Mouse (Mus musculus): Measurements from ENCODE around the gene H3f3b. TPM values are rescaled to one million over a fixed set of nuclear protein-coding genes. Genes with fewer than 3 reads are reported as not detected.
A peak's percentile ranks its signal among the peaks of the same experiment; 100 is the strongest.
"Not testable (repeated sequence)": the region's sequence is repeated elsewhere in the genome, so short reads cannot be mapped to it uniquely, and the experiment has no call there.

The H3f3b gene
- total RNA-seq, 4 experiments from 2014 or later, result 243 to 308 (median 280) TPM

DNA sequence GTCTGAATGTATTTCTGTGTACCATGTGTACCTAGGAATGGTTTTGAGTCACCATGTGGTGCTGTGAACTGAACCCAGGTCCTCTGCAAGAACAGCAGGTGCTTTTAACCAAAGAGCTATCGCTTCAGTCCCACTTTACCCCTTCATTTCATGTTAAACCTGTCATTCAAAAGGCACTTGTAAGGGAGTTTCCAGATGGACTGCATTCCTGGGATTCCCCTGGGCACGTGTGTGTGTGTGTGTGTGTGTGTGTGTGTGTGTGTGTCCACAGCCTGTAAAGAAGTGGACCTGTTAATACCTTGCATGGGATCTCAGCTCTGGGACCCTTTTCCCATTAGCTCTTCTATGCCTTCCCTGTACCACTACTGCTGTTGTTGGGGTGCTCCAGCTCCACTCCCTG, 21.8 kb upstream of the H3f3b start:
- no peak for DNase-seq (ENCODE audit: low spot score in 2 of 2)

DNA sequence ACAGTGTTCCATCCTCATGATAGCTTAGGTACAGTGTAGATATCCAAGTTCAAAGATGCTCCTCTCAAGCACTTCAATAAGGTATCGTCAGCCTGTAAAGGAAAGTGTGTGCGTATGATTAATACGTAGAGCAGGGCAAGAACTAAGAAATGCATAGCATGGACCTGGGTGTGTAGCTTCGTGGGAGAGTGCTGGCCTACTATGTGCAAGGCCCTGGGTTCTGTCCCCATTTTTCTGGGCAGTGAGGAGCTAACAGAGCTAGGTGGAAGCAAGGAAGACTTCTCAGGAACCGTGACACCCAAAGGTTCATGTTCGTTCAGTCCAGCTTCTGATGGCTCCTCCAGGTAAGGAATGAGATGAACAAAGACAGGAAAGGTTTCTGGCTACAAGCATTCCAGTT, 17.4 kb upstream of the H3f3b start:
- no peak for DNase-seq (ENCODE audit: low spot score in 2 of 2)

DNA sequence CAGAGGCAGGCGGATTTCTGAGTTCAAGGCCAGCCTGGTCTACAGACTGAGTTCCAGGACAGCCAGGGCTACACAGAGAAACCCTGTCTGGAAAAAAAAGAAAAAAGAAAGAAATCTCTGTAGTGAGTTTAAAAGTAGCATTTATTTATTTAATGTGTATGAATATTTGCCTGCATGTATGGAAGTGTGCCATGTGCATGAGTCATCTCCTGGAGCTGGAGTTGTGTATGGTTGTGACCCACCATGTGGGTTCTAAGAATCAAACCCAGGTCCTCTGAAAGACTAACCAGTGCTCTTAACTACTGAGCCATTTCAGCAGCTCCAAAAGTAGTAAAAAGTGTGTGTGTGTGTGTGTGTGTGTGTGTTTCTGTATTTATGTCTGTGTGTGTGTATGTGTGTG, 15.5 kb upstream of the H3f3b start:
- no peak for DNase-seq (ENCODE audit: low spot score in 2 of 2)

DNA sequence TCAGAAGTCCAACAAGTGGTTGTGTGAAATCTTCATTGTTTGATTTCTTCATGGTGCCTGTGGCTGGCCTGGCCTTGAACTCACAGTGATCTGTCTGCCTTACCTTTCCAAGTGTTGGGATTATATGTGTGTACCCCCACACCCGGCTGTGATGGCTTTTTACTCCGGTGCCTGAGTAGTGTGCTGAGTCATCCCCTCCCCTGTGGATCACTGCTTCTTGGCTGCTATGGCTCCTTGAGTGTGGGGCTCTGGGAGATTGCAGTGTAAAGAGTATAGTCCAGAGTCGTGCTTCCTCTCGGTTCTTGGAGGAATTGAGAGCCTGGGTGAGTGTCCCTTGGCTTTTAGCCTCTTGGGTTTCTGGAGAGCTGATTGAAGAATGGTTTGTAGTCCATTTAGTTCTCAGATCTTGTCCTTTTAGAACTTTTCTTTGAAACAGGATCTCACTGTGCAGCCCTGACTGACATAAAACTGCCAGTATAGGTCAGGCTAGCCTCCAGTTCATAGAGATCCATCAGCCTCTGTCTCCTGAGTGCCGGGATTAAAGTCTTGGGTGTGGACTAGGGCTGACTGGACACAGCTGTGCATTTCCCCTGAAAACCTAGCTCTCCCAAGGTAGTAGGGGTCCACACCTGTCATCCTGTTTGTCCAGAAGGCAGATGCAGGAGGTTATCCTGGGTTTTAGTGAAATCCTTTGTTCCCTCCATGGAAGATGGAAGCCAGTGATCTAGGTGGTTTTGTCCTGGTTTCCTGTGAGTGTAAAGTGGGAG, 14.8 kb upstream of the H3f3b start:
- no peak for DNase-seq (ENCODE audit: low spot score in 2 of 2)

DNA sequence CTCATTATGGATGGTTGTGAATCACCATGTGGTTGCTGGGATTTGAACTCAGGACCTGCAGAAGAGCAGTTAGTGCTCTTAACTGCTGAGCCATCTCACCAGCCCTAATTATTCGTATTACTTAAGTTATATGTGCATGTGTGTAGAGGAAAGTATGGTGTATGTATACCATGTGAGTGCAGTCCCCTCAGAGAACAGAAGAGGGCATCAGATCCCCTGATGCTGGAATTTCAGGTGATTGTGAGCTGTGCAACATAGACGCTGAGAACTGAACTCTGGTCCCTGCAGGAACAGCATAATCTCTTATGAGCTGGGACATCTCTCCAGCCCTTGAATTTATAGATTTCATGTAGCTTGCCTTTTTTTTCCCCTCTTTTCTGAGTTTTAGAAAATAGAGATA, 14.1 kb upstream of the H3f3b start:
- DNase-seq (ENCODE audit: low spot score in 2 of 2), result no peak

DNA sequence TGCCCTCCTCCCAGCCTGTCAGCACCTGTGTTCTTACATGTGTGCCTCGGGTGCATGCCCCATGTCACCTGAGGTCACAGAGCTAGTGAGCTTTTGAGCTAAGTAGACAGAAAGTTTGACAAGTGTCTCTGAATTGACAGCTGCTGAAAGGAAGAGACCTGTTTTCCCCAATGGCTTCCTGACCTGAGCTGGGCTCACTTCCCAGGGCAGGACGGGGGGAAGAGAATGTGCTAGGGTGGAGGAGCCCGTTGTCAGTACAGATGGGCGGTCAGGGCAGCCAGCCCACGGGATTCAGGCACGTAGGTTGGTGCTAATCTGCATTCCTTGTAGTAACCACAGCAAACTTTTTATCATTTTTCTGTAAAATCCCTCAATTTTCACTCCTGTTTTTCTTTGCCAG, 12.8 kb upstream of the H3f3b start:
- no peak for DNase-seq (ENCODE audit: low spot score in 2 of 2)

DNA sequence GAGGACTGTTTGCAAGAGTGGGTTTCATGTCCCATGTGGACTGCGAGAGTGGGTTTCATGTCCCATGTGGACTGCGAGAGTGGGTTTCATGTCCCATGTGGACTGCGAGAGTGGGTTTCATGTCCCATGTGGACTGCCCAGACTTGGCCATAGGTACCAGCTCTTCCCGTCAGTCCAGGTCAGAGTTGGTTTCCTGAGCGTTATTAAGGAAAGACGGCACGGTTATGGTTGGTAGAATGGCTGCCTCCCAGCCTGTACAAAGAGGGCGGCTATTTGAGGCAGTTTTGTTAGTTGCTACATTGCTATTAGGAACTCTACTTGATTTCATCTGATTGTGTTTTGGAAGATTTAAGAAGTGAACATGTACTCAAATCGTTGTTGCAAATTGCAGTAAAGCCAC, 10.1 kb upstream of the H3f3b start:
- no peak for DNase-seq (ENCODE audit: low spot score in 2 of 2)

DNA sequence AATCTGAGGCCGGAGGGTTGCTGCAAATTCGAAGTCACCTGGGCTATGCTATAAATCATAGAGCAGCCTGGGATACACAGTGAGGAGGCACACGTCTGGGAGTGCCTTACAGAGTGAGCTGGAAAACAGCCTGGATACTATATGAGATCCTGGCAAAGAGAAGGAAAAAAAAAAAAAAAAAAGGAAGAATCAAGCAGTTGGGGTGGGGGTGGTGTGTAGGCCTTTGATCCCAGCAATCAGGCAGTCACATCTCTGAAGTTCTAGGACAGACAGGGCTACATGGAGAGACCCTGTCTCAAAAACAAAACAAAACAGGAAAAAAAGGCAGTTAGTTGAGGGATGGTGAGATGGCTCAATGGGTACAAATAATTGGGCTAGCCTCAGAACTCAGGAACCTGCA, 8.9 kb upstream of the H3f3b start:
- no peak for DNase-seq (ENCODE audit: low spot score in 2 of 2)

DNA sequence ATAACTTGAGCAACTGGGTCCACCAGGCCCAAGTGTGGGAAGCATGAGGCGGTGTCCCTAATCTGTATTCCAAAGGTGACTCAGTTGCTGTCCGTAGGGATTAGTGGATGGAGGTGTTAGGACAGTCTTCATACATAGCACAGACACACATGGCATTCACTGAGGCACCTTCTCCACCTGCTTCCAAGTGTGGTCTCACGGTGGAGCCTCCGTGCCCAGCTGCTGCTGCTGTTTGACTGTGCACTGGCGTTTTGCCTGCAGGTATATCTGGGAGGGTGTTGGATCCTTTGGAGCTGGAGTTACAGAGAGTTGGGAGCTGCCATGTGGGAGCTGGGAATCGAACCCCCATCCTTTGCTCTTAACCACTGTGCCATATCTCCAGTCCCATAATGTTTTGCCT, 6.8 kb upstream of the H3f3b start:
- no peak for DNase-seq (ENCODE audit: low spot score in 2 of 2)

DNA sequence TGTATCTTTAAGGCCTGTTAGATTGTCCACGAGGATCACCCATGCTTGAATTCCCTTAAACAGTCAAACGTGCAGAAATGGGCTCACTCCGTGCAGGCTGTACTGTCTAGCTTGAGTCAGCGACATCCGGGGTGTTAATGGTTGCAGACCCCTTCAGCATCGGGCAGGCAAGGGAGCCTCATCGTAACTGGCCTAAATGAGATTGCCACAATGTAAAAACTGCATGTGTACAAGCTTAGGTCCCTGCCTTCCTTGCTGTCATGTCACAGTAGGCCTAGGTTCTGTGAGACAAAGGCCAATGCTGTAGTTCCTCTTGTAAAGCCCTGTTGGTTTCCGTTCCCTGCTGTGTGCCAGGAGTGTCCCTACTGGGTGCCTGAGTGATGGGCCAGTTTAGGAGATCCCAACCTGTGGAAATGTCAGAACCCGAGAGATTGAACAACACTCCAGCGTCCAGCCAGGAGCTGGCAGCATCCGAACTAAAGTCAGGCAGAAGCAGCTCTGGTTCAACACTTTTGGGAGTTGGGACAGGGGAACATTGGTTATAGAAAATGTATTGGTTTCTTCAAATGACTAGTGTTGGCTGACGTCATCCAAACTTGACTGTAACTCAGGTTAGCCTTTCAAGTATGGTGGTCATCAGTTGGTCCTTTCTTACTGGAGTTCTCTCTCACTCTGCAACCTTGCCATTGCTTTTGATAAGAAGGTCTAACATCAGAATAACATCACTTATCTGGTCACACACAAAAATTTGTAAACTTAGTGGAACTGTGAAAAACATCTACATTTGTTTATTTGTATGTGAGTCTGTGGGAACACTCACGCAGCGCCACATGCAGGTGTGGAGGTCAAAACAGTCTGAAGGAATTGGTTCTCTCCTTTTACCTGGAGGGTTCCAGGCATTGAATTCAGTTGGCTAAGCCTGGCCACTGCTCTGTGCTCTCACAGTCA, 3.4 kb upstream of the H3f3b start:
- DNase-seq (ENCODE audit: low spot score in 2 of 2), result no peak

DNA sequence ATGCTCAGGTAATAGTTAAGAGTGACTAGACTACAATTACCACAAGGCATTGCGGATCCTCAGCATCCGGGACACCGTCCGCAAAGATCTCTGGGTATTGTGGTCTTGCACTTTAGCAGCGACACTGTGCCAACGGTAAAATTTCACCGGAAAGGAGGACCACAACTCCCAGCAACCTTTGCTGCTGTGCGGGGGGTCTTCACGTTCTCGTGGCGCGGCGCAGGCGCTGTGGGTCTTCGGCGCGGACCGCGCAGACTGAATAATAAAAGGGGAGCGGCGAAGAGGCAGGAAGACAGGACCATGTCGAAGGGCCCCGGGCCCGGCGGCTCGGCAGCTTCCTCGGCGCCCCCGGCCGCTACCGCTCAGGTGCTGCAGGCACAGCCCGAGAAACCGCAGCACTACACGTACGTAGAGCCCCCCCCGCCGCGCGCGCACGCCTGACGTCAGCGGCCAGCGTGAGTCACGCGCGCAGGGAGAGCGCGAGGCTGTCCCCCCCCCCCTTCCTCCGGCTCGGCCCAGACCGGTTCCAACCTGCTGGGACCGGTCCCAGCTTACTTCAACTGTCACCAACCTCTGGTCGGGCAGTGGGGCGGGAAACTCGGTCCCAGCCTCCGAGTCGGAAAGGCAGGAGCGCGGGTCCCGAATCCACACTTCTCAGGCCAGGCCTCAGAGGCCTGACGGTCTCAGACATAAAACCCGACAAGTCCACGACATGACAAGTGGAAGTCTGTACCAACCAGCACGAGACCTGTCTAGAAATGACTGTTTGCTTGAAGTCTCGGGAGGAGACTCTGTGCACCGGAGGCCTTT, 2.5 kb upstream of the H3f3b start, which contains the start of gene Unk:
Unk (plus strand) TSS at position 235 of the 810 bp plus-strand sequence.
- DNase-seq (ENCODE audit: low spot score in 2 of 2), result peak; percentile 98

DNA sequence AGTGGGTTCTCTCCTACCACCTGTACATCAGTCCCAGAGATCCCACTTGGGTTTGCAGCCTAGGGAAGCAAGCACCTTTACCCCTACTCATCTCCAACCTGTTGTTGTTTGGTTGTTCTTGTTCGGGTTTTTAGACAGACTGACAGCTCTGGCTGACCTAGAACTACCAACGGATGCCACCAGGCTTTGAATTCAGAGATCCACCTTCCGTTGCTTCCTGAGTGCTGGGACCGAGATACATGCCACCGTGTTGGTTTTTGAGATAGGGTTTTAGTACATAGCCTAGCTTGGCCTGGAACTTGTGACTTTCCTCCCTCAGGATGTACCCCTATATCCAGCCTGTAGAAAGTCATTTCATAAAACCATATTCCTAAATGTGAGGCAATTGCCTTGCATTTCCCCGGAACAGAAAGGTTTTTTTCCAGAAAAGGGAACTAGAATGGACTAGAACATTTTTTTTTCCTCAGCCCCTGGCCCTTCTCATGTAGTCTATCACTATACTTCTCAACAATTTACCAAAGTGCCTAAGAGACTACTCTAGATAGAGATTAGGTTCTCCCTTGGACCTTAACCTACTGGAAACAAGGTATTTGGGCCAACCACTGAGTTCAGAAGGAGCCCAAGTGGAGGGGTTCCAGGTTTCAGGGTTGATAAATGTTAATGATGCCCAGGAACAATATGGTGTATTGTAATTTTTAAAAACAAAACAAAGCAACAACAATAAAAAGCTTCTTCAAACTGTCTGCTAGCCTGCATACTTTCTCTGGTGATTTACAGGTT, 1.5 kb upstream of the H3f3b start:
- DNase-seq (ENCODE audit: low spot score in 2 of 2), result no peak

DNA sequence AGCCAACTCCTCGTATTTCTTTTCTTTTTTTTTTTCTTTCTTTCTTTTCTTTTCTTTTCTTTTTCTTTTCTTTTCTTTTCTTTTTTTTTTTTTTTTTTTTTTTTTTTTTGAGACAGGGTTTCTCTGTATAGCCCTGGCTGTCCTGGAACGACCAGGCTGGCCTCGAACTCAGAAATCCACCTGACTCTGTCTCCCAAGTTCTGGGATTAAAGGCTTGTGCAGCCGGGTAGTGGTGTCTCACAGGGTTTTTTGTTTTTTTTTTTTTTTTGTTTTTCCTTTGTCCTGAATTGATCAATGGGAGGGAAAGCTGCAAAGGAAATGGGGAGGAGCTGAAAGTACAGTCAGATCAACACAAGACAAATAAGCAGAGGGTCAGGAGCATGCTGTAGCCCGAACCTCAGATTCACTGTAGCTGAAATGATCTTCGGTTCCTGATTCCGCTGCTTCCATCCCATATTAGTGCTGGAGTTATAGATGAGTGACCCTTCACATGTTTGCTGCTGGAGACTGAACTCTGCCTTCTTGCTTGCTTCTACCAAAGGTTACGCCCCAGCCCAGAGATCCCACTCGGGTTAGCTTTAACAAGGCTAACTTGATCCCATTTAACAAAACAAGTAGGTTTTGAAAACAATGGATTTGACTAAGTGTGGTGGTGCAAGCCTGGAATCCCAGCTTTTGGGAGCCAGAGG, 559 bp upstream of the H3f3b start:
- no peak for DNase-seq (ENCODE audit: low spot score in 2 of 2)

DNA sequence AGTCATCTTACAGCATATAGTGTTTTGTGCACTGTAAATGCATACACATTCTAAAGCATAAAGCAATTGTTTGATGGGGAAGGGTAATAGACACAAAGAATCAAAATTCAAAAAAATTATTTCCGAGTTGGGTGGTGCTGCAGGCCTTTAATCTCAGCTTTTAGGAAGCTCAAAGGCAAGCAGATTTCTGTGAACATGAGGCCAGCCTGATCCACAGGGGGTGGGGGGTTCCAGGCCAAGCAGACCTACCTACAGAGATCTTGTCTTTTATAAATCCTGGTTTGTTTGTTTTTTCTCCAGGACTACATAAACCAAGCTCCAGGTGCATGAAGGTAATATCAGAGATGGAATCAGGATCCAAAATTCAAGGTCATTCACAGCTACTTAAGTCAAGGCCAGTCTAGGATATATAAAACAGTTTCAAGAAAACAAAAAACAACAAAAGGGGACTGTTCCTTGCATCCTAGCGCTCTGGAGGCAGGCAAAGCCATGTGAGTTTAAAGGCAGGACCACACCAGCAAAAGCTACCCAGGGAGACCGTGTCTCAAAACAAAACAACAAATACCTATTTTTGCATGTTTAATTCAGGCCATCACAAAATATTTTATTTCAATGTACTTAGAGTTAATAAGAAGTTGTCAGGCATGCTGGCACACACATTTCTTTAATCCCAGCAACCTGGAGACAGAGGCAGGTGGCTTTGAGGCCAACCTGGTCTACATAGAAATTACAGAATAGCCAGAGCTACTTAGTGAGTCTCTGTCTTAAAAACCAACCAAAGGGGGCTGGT, 2.5 kb downstream of the H3f3b start:
- no peak for DNase-seq (ENCODE audit: low spot score in 2 of 2)

DNA sequence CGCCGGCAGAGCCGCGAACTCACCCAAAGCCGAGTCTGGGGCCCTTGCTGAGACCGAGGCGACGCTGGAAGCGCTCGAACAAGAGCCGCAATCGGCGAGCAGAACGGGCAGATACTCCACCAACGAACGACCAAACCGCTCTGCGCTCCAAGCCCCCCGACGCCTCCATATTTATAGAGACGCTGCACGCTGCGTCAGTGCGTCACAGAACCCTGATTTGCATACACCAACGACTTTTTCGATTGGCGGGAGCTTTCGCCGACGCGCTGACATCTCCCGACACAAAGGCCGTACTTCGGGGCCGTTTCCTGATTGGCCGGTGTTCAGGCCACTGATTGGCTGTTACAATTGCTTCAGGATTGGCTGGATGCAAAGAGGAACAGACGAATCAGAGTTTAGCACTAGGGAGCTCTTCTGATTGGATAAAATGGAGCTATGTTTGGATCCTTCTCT, 3.4 kb downstream of the H3f3b start:
- DNase-seq (ENCODE audit: low spot score in 2 of 2), result peak; percentile 97 to 99

DNA sequence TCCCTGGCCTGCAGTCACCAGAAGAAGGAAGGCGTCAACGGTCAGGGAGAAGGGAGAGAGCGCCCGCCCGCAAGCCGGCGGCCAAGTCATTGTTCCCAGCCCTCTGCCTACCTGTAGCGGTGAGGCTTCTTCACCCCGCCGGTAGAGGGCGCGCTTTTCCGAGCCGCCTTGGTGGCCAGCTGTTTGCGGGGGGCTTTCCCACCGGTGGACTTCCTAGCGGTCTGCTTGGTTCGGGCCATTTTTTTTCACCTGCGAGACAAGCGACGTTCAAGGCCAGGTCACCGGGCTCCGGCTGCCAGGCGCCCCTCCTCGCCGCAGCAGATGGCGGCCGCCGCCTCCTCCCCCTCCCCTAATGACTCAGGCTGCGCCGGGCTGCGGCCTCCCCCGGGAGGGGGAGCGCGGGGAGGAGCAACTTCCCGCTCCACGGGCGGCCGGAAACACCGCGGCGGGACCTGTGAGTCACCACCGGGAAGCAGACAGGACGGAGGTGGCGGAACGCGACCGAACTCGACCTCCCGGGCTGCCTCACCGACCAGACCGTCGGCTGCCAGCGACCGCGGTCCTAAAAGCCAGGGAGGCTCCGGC, 3.9 kb downstream of the H3f3b start:
- peak; percentile 73 to 78 for DNase-seq (ENCODE audit: low spot score in 2 of 2)

DNA sequence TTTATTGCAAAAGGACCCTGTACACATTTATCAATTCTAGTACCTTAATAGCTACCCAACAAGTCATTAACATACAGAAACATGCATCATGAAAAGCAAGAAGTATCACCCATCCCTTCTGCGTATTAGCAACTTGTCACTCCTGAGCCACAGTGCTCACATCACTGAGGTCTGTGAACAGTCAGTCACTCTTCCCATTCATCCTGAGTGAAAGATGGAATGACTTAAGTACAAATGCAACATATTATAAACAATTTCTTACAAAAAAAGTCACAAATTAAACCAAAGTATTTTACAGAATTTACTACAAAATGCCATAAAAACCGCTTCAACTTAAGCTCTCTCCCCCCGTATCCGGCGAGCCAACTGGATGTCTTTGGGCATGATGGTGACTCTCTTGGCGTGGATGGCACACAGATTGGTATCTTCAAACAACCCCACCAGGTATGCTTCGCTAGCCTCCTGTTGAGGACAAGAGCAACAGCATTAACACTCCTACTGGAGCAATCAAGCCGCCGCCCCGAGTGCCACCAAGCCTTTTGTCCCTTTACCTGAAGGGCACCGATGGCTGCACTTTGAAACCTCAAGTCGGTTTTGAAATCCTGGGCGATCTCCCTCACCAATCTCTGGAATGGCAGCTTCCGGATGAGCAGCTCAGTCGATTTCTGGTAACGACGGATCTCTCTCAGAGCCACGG, 4.5 kb downstream of the H3f3b start:
- DNase-seq (ENCODE audit: low spot score in 2 of 2), result not testable (repeated sequence)

DNA sequence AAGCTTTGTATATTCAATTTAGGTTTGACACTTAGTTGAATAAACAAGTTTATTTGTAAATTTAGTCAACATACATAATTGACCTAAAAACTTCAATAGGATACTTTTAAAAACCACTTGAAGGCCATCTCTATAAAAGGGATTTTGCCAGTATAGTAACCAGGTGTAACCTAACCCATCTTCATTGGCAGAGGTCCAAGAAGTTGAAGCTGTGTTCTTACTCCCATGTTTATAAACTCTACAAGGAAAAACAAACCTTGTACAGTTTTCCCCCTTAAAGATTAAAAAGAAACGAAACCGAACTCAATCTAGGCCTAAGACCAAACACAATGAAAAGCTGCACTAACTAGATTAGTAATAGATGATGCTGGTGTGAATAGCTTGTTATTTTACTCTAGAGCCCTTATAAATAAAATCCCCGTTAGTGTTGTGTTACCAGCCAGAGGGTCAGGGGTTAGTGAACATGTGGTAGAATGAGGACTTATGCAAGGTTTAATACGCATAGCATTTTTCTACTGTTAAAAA, 5.4 kb downstream of the H3f3b start:
- no peak for DNase-seq (ENCODE audit: low spot score in 2 of 2)

Measured in layer of hippocampus, adult 8-10 months (tissue).